Mouse (Mus musculus) cortical plate, adult 2 months (tissue): ENCODE data around the gene Elk3.

Experiments used
- CTCF ChIP-seq: fragments of 200-500 bp; IDR thresholded peaks from 2 replicates; pipeline ENCODE4 v1.5.1; 2011; ENCODE audit warnings: mild to moderate bottlenecking, control low read depth, low read length; ENCODE audit not compliant: insufficient read depth; ENCODE audit errors: extremely low read depth
- POLR2A ChIP-seq: fragments of 200-500 bp; IDR thresholded peaks from 2 replicates; pipeline ENCODE4 v1.6.1; 2011; ENCODE audit warnings: mild to moderate bottlenecking, low read length, control low read depth; ENCODE audit not compliant: insufficient read depth; ENCODE audit errors: extremely low read depth

DNA sequence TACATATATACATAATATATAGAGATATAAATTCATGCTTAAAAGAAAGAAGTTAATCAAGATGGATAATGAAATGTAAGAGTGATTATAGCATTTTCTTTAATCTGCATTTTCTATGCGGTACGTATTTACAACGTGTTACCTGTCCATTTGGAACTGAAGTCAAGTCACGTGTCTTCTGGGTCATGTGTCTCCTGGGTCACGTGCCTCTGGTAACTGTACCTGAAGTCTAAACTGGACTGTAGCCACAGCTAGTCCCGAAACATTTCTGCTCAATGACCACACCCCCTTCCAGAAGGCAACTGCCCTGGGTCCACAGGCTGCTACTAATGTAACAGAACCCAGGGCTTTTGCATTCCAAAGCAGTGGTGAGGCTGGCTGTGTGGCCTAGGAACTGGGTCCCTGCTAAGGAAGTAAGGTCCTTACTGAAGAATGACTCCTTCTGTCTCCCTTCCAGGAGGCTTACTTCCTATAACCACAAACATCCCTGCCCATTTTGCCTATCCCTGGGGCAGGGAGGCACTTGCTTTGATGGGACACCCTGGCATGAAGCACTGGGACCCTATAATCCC is 40.0 kb downstream of the Elk3 start:
- TF ChIP-seq POLR2A (no peak), CTCF (no peak)
